Mouse (Mus musculus): ENCODE results near the gene Map3k19. TPM values are rescaled to one million over a fixed set of nuclear protein-coding genes. Genes with fewer than 3 reads are reported as not detected.
A peak's percentile ranks its signal among the peaks of the same experiment; 100 is the strongest.

Map3k19 gene
- polyA plus RNA-seq, 1 experiment: 0.30 TPM

DNA sequence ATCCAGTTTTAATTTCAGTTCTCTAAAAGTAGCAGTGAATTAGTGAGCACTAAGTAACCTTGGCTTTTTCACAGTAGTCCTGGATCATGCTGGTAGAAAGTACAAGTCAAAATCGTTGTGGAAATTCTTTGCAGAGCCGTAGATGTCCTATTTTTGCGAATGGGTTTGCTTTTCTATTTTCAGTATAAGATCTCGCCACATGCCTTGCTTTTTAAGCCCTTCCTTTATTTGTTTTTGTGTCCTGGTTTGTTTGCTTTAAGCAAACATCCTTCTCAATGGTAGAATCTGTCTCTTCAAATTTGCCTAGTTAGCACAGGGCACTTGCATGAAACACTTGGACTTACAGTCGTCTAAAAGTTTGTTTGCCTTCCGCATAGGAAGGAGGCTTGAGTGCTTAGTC lies 78.6 kb downstream of the Map3k19 start:
- no peak for TF ChIP-seq POLR2A (IDR thresholded peaks at IDR 0.05; ENCODE audit: borderline replicate concordance, control insufficient read depth, low read depth, low read length)
- TF ChIP-seq CTCF (IDR thresholded peaks at IDR 0.05; ENCODE audit: control insufficient read depth, insufficient read depth, low read length): no peak
- H3K27ac ChIP-seq (ENCODE audit: control insufficient read depth, insufficient read depth, low read depth, low read length, poor library complexity): no peak overlapping the region
- 54% methylated on average over 6 of the region's 6 CpGs for WGBS
- no peak overlapping the region for H3K4me3 ChIP-seq (replicated peaks; ENCODE audit: control insufficient read depth, low read depth, low read length)
- peaks cover 3% of the 10 kb centered on the region; the same call in 1 of the 2 replicates for H3K4me1 ChIP-seq (ENCODE audit: control insufficient read depth, insufficient read depth, low read length)

GRCm38 (mm10) chr1:127775206-127775720 lies 79.6 kb downstream of the Map3k19 start:
- peaks cover 2% of the 10 kb centered on the region; the same call in 1 of the 2 replicates for H3K4me1 ChIP-seq (ENCODE audit: control insufficient read depth, insufficient read depth, low read length)
- 10% methylated on average over 10 of the region's 10 CpGs for WGBS
- H3K27ac ChIP-seq (ENCODE audit: control insufficient read depth, insufficient read depth, low read depth, low read length, poor library complexity): no peak overlapping the region
- peak overlapping the region; percentile 95 for H3K4me3 ChIP-seq (replicated peaks; ENCODE audit: control insufficient read depth, low read depth, low read length)
- TF ChIP-seq POLR2A (IDR thresholded peaks at IDR 0.05; ENCODE audit: borderline replicate concordance, control insufficient read depth, low read depth, low read length) (no peak), CTCF (IDR thresholded peaks at IDR 0.05; ENCODE audit: control insufficient read depth, insufficient read depth, low read length) (no peak)

DNA sequence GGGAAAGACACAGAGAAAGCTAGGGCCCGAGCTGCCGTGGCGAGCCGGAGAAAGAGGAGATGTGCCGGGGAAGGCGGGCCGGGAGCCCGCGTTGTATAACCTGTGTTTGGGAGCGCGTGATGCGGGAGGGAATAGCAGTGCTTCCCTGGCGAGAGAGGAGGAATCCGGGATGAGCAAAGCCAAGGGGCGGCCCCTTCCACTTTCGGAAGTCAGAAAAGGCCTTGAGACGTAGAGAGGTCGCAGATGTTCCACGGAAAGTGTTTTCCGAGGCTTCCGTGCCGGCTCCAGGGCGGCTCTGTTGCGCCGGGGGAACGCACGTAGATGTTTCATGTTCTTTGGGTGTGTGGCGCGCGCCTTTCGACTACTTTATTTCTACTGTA lies 80.3 kb downstream of the Map3k19 start:
- under 1% methylated on average over 31 of the region's 31 CpGs for WGBS
- H3K4me3 ChIP-seq (replicated peaks; ENCODE audit: control insufficient read depth, low read depth, low read length): peak overlapping the region; percentile 95
- TF ChIP-seq CTCF (IDR thresholded peaks at IDR 0.05; ENCODE audit: control insufficient read depth, insufficient read depth, low read length) (no peak), POLR2A (IDR thresholded peaks at IDR 0.05; ENCODE audit: borderline replicate concordance, control insufficient read depth, low read depth, low read length) (no peak)
- H3K27ac ChIP-seq (ENCODE audit: control insufficient read depth, insufficient read depth, low read depth, low read length, poor library complexity): peak overlapping the region; percentile 94
- peaks cover 2% of the 10 kb centered on the region; the same call in 1 of the 2 replicates for H3K4me1 ChIP-seq (ENCODE audit: control insufficient read depth, insufficient read depth, low read length)

GRCm38 (mm10) chr1:127773803-127774500 lies 80.9 kb downstream of the Map3k19 start, which contains the start of gene Ccnt2:
Gene Ccnt2 (plus strand): TSS chr1:127774164.
- H3K4me1 ChIP-seq (ENCODE audit: control insufficient read depth, insufficient read depth, low read length): peaks cover 2% of the 10 kb centered on the region; the same call in 1 of the 2 replicates
- H3K27ac ChIP-seq (ENCODE audit: control insufficient read depth, insufficient read depth, low read depth, low read length, poor library complexity): peak within 1 kb of the TSS; percentile 94
- TF ChIP-seq POLR2A (IDR thresholded peaks at IDR 0.05; ENCODE audit: borderline replicate concordance, control insufficient read depth, low read depth, low read length) (peak; percentile 86; the same call in 1 of the 2 replicates), CTCF (IDR thresholded peaks at IDR 0.05; ENCODE audit: control insufficient read depth, insufficient read depth, low read length) (no peak)
- peak within 1 kb of the TSS; percentile 95 for H3K4me3 ChIP-seq (replicated peaks; ENCODE audit: control insufficient read depth, low read depth, low read length)
- WGBS: under 1% methylated on average over 63 of the region's 63 CpGs

DNA sequence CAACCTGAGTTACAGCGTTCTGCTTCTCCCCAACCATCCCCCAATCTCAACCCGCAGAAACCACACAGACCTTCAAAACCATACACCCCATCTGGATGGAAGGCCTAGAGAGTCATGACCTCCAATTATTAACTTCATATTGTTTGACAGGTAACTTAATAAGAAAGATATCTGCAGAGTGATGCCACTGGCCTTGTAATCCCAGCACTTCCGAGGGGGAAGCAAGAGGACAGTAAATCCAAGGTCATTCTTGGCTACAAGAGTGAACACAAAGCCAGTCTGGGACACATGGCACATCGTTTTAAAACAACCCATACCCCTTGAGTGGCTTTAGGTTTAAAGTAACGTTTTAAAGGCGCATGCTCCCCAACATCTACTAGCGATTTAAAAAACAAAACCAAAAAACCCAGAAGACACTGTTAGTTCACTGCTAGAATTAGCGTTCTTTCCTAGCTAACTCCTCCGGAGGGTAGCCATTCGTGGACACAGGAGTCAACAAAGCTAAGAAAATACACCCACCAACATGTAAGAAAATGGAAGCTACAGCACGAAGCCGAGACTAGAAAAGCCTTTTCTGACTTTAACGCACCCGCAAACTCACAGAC lies 81.5 kb downstream of the Map3k19 start:
- WGBS: 0% methylated on average over 14 of the region's 14 CpGs
- TF ChIP-seq CTCF (IDR thresholded peaks at IDR 0.05; ENCODE audit: control insufficient read depth, insufficient read depth, low read length): no peak
- 0 out of 2 replicates have a peak, but pooled peaks have one; percentile 5 for TF ChIP-seq POLR2A (IDR thresholded peaks at IDR 0.05; ENCODE audit: borderline replicate concordance, control insufficient read depth, low read depth, low read length)
- peak overlapping the region; percentile 39 for H3K4me3 ChIP-seq (replicated peaks; ENCODE audit: control insufficient read depth, low read depth, low read length)
- H3K27ac ChIP-seq (ENCODE audit: control insufficient read depth, insufficient read depth, low read depth, low read length, poor library complexity): peak overlapping the region; percentile 40
- peaks cover 2% of the 10 kb centered on the region; the same call in 1 of the 2 replicates for H3K4me1 ChIP-seq (ENCODE audit: control insufficient read depth, insufficient read depth, low read length)

GRCm38 (mm10) chr1:127766741-127767140 lies 88.1 kb downstream of the Map3k19 start:
- TF ChIP-seq CTCF (IDR thresholded peaks at IDR 0.05; ENCODE audit: control insufficient read depth, insufficient read depth, low read length): no peak
- H3K4me1 ChIP-seq (ENCODE audit: control insufficient read depth, insufficient read depth, low read length): no peaks in the 10 kb centered on the region
- no peak overlapping the region for H3K4me3 ChIP-seq (replicated peaks; ENCODE audit: control insufficient read depth, low read depth, low read length)
- WGBS: 78% methylated on average over 2 of the region's 2 CpGs
- H3K27ac ChIP-seq (ENCODE audit: control insufficient read depth, insufficient read depth, low read depth, low read length, poor library complexity): no peak overlapping the region

GRCm38 (mm10) chr1:127765468-127765867 lies 89.4 kb downstream of the Map3k19 start:
- no peak overlapping the region for H3K27ac ChIP-seq (ENCODE audit: control insufficient read depth, insufficient read depth, low read depth, low read length, poor library complexity)
- no peak for TF ChIP-seq CTCF (IDR thresholded peaks at IDR 0.05; ENCODE audit: control insufficient read depth, insufficient read depth, low read length)
- no peak for TF ChIP-seq POLR2A (IDR thresholded peaks at IDR 0.05; ENCODE audit: borderline replicate concordance, control insufficient read depth, low read depth, low read length)
- 75% methylated on average over 2 of the region's 2 CpGs for WGBS
- no peaks in the 10 kb centered on the region for H3K4me1 ChIP-seq (ENCODE audit: control insufficient read depth, insufficient read depth, low read length)
- H3K4me3 ChIP-seq (replicated peaks; ENCODE audit: control insufficient read depth, low read depth, low read length): no peak overlapping the region

Other genes starting within 250 kb of the Map3k19 start
- 2.5 and 5.7 TPM in 2 replicates for gene Tmem163, start 175.5 kb downstream of the Map3k19 start, polyA plus RNA-seq (2011; ENCODE audit: insufficient read depth, insufficient read length, low replicate concordance, missing spikeins)
- 4.1 and 11.2 TPM in 2 replicates for gene Acmsd, start 125.6 kb downstream of the Map3k19 start, polyA plus RNA-seq (2011; ENCODE audit: insufficient read depth, insufficient read length, low replicate concordance, missing spikeins)
- 17.1 and 23.9 TPM in 2 replicates for gene Ccnt2, start 80.9 kb downstream of the Map3k19 start, polyA plus RNA-seq (2011; ENCODE audit: insufficient read depth, insufficient read length, low replicate concordance, missing spikeins)
- gene Rab3gap1, start 13.7 kb upstream of the Map3k19 start, polyA plus RNA-seq (2011; ENCODE audit: insufficient read depth, insufficient read length, low replicate concordance, missing spikeins): 10.1 and 13.3 TPM in 2 replicates
- 7.6 and 8.5 TPM in 2 replicates for gene Zranb3, start 248.0 kb upstream of the Map3k19 start, polyA plus RNA-seq (2011; ENCODE audit: insufficient read depth, insufficient read length, low replicate concordance, missing spikeins)
- gene R3hdm1, start 248.3 kb upstream of the Map3k19 start, polyA plus RNA-seq (2011; ENCODE audit: insufficient read depth, insufficient read length, low replicate concordance, missing spikeins): 39.3 and 46.2 TPM in 2 replicates

Data from bone marrow, adult 2 months (tissue).